Mouse (Mus musculus) lung, postnatal 0 days (tissue): ENCODE measurements around the gene Tas2r143.

ENCODE experiments used
- CTCF ChIP-seq: IDR thresholded peaks from 2 replicates; pipeline ENCODE4 v1.5.1; 2016; ENCODE audit warnings: antibody characterized with exemption, mild to moderate bottlenecking
- EP300 ChIP-seq: IDR thresholded peaks from 2 replicates; pipeline ENCODE4 v1.6.1; 2016; ENCODE audit warnings: antibody characterized with exemption, mild to moderate bottlenecking, control low read depth

DNA sequence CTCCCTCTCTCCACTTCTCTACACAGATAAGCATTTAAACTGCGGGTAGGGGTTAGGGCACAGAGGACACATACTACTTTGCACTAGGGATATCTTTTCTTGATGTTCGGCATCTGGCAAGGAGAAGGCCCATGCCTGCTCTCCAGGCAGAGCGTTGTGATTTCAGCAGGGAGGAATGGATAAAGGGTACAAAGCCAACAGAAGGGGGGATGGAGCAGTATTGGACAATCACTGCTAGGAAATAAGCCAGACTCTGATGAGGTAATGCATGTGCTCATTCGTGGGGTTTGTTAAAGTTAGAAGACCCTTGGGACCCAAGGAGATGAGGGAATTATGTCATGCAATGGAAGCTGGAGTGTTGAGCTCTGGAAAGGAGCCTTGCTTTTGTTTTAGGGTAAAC lies 25.3 kb upstream of the Tas2r143 start:
- TF ChIP-seq EP300: no peak
- no peak for TF ChIP-seq CTCF
